Mouse (Mus musculus) spleen, adult 2 months (tissue): Measurements from ENCODE around the gene Gm20547.

Experiments used
- CTCF ChIP-seq: fragments of 200-500 bp; IDR thresholded peaks from 2 replicates; pipeline ENCODE4 v1.5.1; 2011; ENCODE audit warnings: mild to moderate bottlenecking, inconsistent platforms; ENCODE audit not compliant: insufficient read depth, insufficient read length, insufficient replicate concordance; ENCODE audit errors: extremely low read depth
- POLR2A ChIP-seq: fragments of 200-500 bp; IDR thresholded peaks from 2 replicates; pipeline ENCODE4 v1.6.1; 2011; ENCODE audit warnings: low read depth, low read length, inconsistent platforms

GRCm38 (mm10) chr17:34861704-34862415 lies 20.0 kb downstream of the Gm20547 start:
- TF ChIP-seq CTCF (no peak), POLR2A (no peak)
